Mouse (Mus musculus): ENCODE measurements around the gene Gnl1. TPM values are rescaled to one million over a fixed set of nuclear protein-coding genes. Genes with fewer than 3 reads are reported as not detected.

The Gnl1 gene
- polyA plus RNA-seq, 1 experiment from 2014 or later: 59.7 TPM

GRCm38 (mm10) chr17:35967621-35968020 is 12.0 kb upstream of the Gnl1 start:
- H3K9me3 ChIP-seq (replicated peaks): no peaks in the 10 kb centered on the region
- peaks cover 24% of the 10 kb centered on the region for H3K4me1 ChIP-seq
- H3K36me3 ChIP-seq: peaks cover 56% of the 10 kb centered on the region
- no peak for DNase-seq (ENCODE audit: low spot score)
- H3K27me3 ChIP-seq (ENCODE audit: low read depth, poor library complexity, severe bottlenecking): no peaks in the 10 kb centered on the region
- H3K27ac ChIP-seq (replicated peaks): no peak overlapping the region
- 90% methylated on average over 2 of the region's 2 CpGs for WGBS
- H3K4me3 ChIP-seq: no peak overlapping the region

- DNase-seq (ENCODE audit: low spot score): peak; percentile 99
- peak within 1 kb of the TSS; percentile 90 for H3K27ac ChIP-seq (replicated peaks)
- H3K9me3 ChIP-seq (replicated peaks): no peaks in the 10 kb centered on the region
- peak within 1 kb of the TSS; percentile 95 for H3K4me3 ChIP-seq
- H3K27me3 ChIP-seq (ENCODE audit: low read depth, poor library complexity, severe bottlenecking): no peaks in the 10 kb centered on the region
- H3K4me1 ChIP-seq: peaks cover 24% of the 10 kb centered on the region
- WGBS: under 1% methylated on average over 68 of the region's 68 CpGs
- H3K36me3 ChIP-seq: peaks cover 54% of the 10 kb centered on the region
These were observed 9.9 kb upstream of the Gnl1 start, which contains the start of gene Abcf1 for GRCm38 (mm10) chr17:35969418-35970389. Gene Abcf1 (minus strand): TSS chr17:35969761.

GRCm38 (mm10) chr17:35972131-35972530 is 7.5 kb upstream of the Gnl1 start:
- H3K9me3 ChIP-seq (replicated peaks): no peaks in the 10 kb centered on the region
- peaks cover 53% of the 10 kb centered on the region for H3K36me3 ChIP-seq
- DNase-seq (ENCODE audit: low spot score): no peak
- peaks cover 24% of the 10 kb centered on the region for H3K4me1 ChIP-seq
- no peak overlapping the region for H3K27ac ChIP-seq (replicated peaks)
- H3K4me3 ChIP-seq: no peak overlapping the region
- 84% methylated on average over 1 of the region's 1 CpGs for WGBS
- no peaks in the 10 kb centered on the region for H3K27me3 ChIP-seq (ENCODE audit: low read depth, poor library complexity, severe bottlenecking)

GRCm38 (mm10) chr17:35978811-35979400 is 745 bp upstream of the Gnl1 start:
- Histone ChIP-seq H3K27me3 (ENCODE audit: low read depth, poor library complexity, severe bottlenecking) (no peaks in the 10 kb centered on the region), H3K27ac (replicated peaks) (peak overlapping the region; percentile 93), H3K4me1 (peaks cover 24% of the 10 kb centered on the region), H3K4me3 (peak overlapping the region; percentile 95), H3K9me3 (replicated peaks) (no peaks in the 10 kb centered on the region), H3K36me3 (peaks cover 58% of the 10 kb centered on the region)
- under 1% methylated on average over 41 of the region's 41 CpGs for WGBS
- DNase-seq (ENCODE audit: low spot score): peak; percentile 92

- Histone ChIP-seq H3K36me3 (peaks cover 59% of the 10 kb centered on the region), H3K4me3 (peak overlapping the region; percentile 95), H3K27ac (replicated peaks) (peak overlapping the region; percentile 93), H3K27me3 (ENCODE audit: low read depth, poor library complexity, severe bottlenecking) (no peaks in the 10 kb centered on the region), H3K9me3 (replicated peaks) (no peaks in the 10 kb centered on the region), H3K4me1 (peaks cover 24% of the 10 kb centered on the region)
- WGBS: under 1% methylated on average over 29 of the region's 29 CpGs
- DNase-seq (ENCODE audit: low spot score): no peak
These were observed 708 bp downstream of the Gnl1 start for GRCm38 (mm10) chr17:35980363-35980754.

- H3K4me3 ChIP-seq: no peak overlapping the region
- no peak overlapping the region for H3K27ac ChIP-seq (replicated peaks)
- H3K4me1 ChIP-seq: peaks cover 24% of the 10 kb centered on the region
- peaks cover 61% of the 10 kb centered on the region for H3K36me3 ChIP-seq
- H3K9me3 ChIP-seq (replicated peaks): no peaks in the 10 kb centered on the region
- 88% methylated on average over 9 of the region's 9 CpGs for WGBS
- DNase-seq (ENCODE audit: low spot score): no peak
- H3K27me3 ChIP-seq (ENCODE audit: low read depth, poor library complexity, severe bottlenecking): no peaks in the 10 kb centered on the region
These were observed 2.1 kb downstream of the Gnl1 start for GRCm38 (mm10) chr17:35981776-35982175.

- Histone ChIP-seq H3K4me3 (no peak overlapping the region), H3K4me1 (peaks cover 15% of the 10 kb centered on the region), H3K27me3 (ENCODE audit: low read depth, poor library complexity, severe bottlenecking) (no peaks in the 10 kb centered on the region), H3K9me3 (replicated peaks) (no peaks in the 10 kb centered on the region), H3K36me3 (peaks cover 33% of the 10 kb centered on the region), H3K27ac (replicated peaks) (no peak overlapping the region)
- DNase-seq (ENCODE audit: low spot score): no peak
- 62% methylated on average over 10 of the region's 10 CpGs for WGBS
These were observed 12.1 kb downstream of the Gnl1 start for GRCm38 (mm10) chr17:35991781-35992180.

- peak; percentile 84 for DNase-seq (ENCODE audit: low spot score)
- Histone ChIP-seq H3K27me3 (ENCODE audit: low read depth, poor library complexity, severe bottlenecking) (no peaks in the 10 kb centered on the region), H3K4me3 (peak overlapping the region; percentile 36), H3K27ac (replicated peaks) (no peak overlapping the region), H3K4me1 (peaks cover 23% of the 10 kb centered on the region), H3K9me3 (replicated peaks) (no peaks in the 10 kb centered on the region), H3K36me3 (peaks cover 14% of the 10 kb centered on the region)
- WGBS: 9% methylated on average over 17 of the region's 17 CpGs
These were observed 14.0 kb downstream of the Gnl1 start for GRCm38 (mm10) chr17:35993675-35994074.

- Histone ChIP-seq H3K9me3 (replicated peaks) (no peaks in the 10 kb centered on the region), H3K36me3 (peaks cover 7% of the 10 kb centered on the region), H3K4me3 (peak overlapping the region; percentile 67), H3K27ac (replicated peaks) (peak overlapping the region; percentile 75), H3K27me3 (ENCODE audit: low read depth, poor library complexity, severe bottlenecking) (no peaks in the 10 kb centered on the region), H3K4me1 (peaks cover 23% of the 10 kb centered on the region)
- 4% methylated on average over 31 of the region's 31 CpGs for WGBS
- DNase-seq (ENCODE audit: low spot score): peak; percentile 76
These were observed 14.7 kb downstream of the Gnl1 start for GRCm38 (mm10) chr17:35994175-35994878.

GRCm38 (mm10) chr17:35994879-35995240 is 15.2 kb downstream of the Gnl1 start:
- DNase-seq (ENCODE audit: low spot score): no peak
- 6% methylated on average over 14 of the region's 14 CpGs for WGBS
- H3K36me3 ChIP-seq: peaks cover 2% of the 10 kb centered on the region; the same call in 1 of the 2 replicates
- no peaks in the 10 kb centered on the region for H3K9me3 ChIP-seq (replicated peaks)
- peak overlapping the region; percentile 75 for H3K27ac ChIP-seq (replicated peaks)
- H3K27me3 ChIP-seq (ENCODE audit: low read depth, poor library complexity, severe bottlenecking): no peaks in the 10 kb centered on the region
- peaks cover 23% of the 10 kb centered on the region for H3K4me1 ChIP-seq
- H3K4me3 ChIP-seq: peak overlapping the region; percentile 67

- no peak overlapping the region for H3K27ac ChIP-seq (replicated peaks)
- no peak overlapping the region for H3K4me3 ChIP-seq
- H3K36me3 ChIP-seq: no peaks in the 10 kb centered on the region
- DNase-seq (ENCODE audit: low spot score): peak; percentile 93
- 6% methylated on average over 11 of the region's 11 CpGs for WGBS
- no peaks in the 10 kb centered on the region for H3K27me3 ChIP-seq (ENCODE audit: low read depth, poor library complexity, severe bottlenecking)
- no peaks in the 10 kb centered on the region for H3K9me3 ChIP-seq (replicated peaks)
- peaks cover 23% of the 10 kb centered on the region for H3K4me1 ChIP-seq
These were observed 17.3 kb downstream of the Gnl1 start for GRCm38 (mm10) chr17:35996949-35997348.

GRCm38 (mm10) chr17:35997713-35998510 is 18.3 kb downstream of the Gnl1 start:
- H3K9me3 ChIP-seq (replicated peaks): no peaks in the 10 kb centered on the region
- DNase-seq (ENCODE audit: low spot score): no peak
- H3K36me3 ChIP-seq: no peaks in the 10 kb centered on the region; the same call in 1 of the 2 replicates
- no peak overlapping the region for H3K4me3 ChIP-seq
- H3K27ac ChIP-seq (replicated peaks): no peak overlapping the region
- H3K4me1 ChIP-seq: peaks cover 23% of the 10 kb centered on the region
- 62% methylated on average over 12 of the region's 12 CpGs for WGBS
- H3K27me3 ChIP-seq (ENCODE audit: low read depth, poor library complexity, severe bottlenecking): no peaks in the 10 kb centered on the region

Measured in midbrain, embryonic 10.5 days (tissue).